Mouse (Mus musculus) CH12.LX (cell line): Measurements from ENCODE around the gene Kit.

Experiments
- CTCF ChIP-seq, 2 experiments: IDR thresholded peaks in 1 of 2; conservative IDR thresholded peaks in 1 of 2; 2 replicates each; pipeline ENCODE4 v1.5.1; 2011 to 2012; ENCODE audit warnings: low read depth in 2 of 2, low read length in 2 of 2, improper control_type of control experiment in 1 of 2, inconsistent platforms in 1 of 2, mild to moderate bottlenecking in 1 of 2, moderate library complexity in 1 of 2
- E2F4 ChIP-seq: IDR thresholded peaks from 2 replicates; pipeline ENCODE4 v1.6.1; 2011; ENCODE audit warnings: low read depth, low read length, improper control_type of control experiment; ENCODE audit not compliant: insufficient replicate concordance
- EP300 ChIP-seq: IDR thresholded peaks from 2 replicates; pipeline ENCODE4 v1.6.1; 2011; ENCODE audit warnings: low read length, improper control_type of control experiment
- GABPA ChIP-seq: IDR thresholded peaks from 2 replicates; pipeline ENCODE4 v1.6.1; 2012; ENCODE audit warnings: low read depth, low read length, improper control_type of control experiment, inconsistent platforms; ENCODE audit not compliant: insufficient replicate concordance
- HCFC1 ChIP-seq: IDR thresholded peaks from 2 replicates; pipeline ENCODE4 v1.6.1; 2012; ENCODE audit warnings: low read depth, mild to moderate bottlenecking, inconsistent platforms, low read length, improper control_type of control experiment
- JUND ChIP-seq: conservative IDR thresholded peaks from 2 replicates; pipeline ENCODE4 v1.6.1; 2011; ENCODE audit warnings: low read depth, low read length, improper control_type of control experiment
- PAX5 ChIP-seq: IDR thresholded peaks from 2 replicates; pipeline ENCODE4 v1.6.1; 2012; ENCODE audit warnings: low read length, inconsistent platforms, mixed read lengths
- POLR2A ChIP-seq: IDR thresholded peaks from 2 replicates; pipeline ENCODE4 v1.6.1; 2011; ENCODE audit warnings: low read depth, mild to moderate bottlenecking, improper control_type of control experiment, low read length
- USF1 ChIP-seq: IDR thresholded peaks from 2 replicates; pipeline ENCODE4 v1.6.1; 2014; ENCODE audit warnings: low read depth, mild to moderate bottlenecking, inconsistent platforms, low read length, improper control_type of control experiment
- ZC3H11A ChIP-seq: IDR thresholded peaks from 2 replicates; pipeline ENCODE4 v1.6.1; 2012; ENCODE audit warnings: low read depth, mild to moderate bottlenecking, inconsistent platforms, low read length, improper control_type of control experiment

- TF ChIP-seq GABPA (no peak), CTCF (conservative IDR thresholded peaks at IDR 0.05 in 1 of 2, IDR thresholded peaks at IDR 0.05 in 1 of 2; ENCODE audit: low read depth in 2 of 2, low read length in 2 of 2) (no peak), POLR2A (no peak), JUND (no peak), HCFC1 (no peak), PAX5 (no peak), EP300 (no peak), E2F4 (no peak), USF1 (no peak), ZC3H11A (no peak)
Measured at GRCm38 (mm10) chr5:75597316-75597715, 22.6 kb downstream of the Kit start.
